Mouse (Mus musculus) CH12.LX (cell line): ENCODE measurements around the gene Nol3. TPM values are rescaled to one million over a fixed set of nuclear protein-coding genes. Genes with fewer than 3 reads are reported as not detected.

ENCODE experiments used
- DNase-seq: peaks from one replicate; pipeline ENCODE4 v3.0.0-alpha.2; 2013; ENCODE audit errors: extremely low read depth
- H3K27ac ChIP-seq: 2 replicates; pipeline ENCODE4 v1.5.1; 2012; ENCODE audit warnings: low read depth, mild to moderate bottlenecking, control low read depth, moderate library complexity; ENCODE audit not compliant: insufficient read depth
- H3K27me3 ChIP-seq: replicated peaks from 2 replicates; pipeline ENCODE3; 2012; ENCODE audit warnings: inconsistent platforms
- H3K36me3 ChIP-seq, 2 experiments: replicated peaks in 1 of 2; 2 replicates each; pipeline versions ENCODE3 to v1.6.1; 2012; ENCODE audit warnings: inconsistent platforms in 1 of 2, low read length in 1 of 2, mild to moderate bottlenecking in 1 of 2, mixed read lengths in 1 of 2, moderate library complexity in 1 of 2; ENCODE audit not compliant: control insufficient read depth in 1 of 2, insufficient read depth in 1 of 2
- H3K4me1 ChIP-seq, 2 experiments: 2 replicates each; pipeline ENCODE4 v1.6.1; 2012; ENCODE audit warnings: inconsistent platforms in 1 of 2, moderate library complexity in 1 of 2; ENCODE audit not compliant: insufficient read depth in 2 of 2, control insufficient read depth in 1 of 2
- H3K4me2 ChIP-seq: 2 replicates; pipeline ENCODE4 v1.6.1; 2012; ENCODE audit warnings: low read depth, mild to moderate bottlenecking, control low read depth; ENCODE audit not compliant: poor library complexity, insufficient read depth, severe bottlenecking
- H3K4me3 ChIP-seq, 3 experiments: fragments of 150-350 bp in 1 of 3; sonication (generic) in 1 of 3; replicated peaks in 1 of 3; 2 replicates each; pipeline versions ENCODE3 to v1.5.1; 2011 to 2012; ENCODE audit warnings: low read depth in 2 of 3, low read length in 2 of 3, mild to moderate bottlenecking in 2 of 3, moderate library complexity in 2 of 3, control low read depth in 1 of 3, improper control_type of control experiment in 1 of 3, inconsistent platforms in 1 of 3, mixed read lengths in 1 of 3; ENCODE audit not compliant: poor library complexity in 1 of 3
- H3K79me2 ChIP-seq: replicated peaks from 2 replicates; pipeline ENCODE4 v1.6.1; 2012; ENCODE audit warnings: mild to moderate bottlenecking, moderate library complexity; ENCODE audit not compliant: control insufficient read depth, poor library complexity, insufficient read depth, severe bottlenecking; ENCODE audit errors: extremely low read depth
- H3K9ac ChIP-seq: 2 replicates; pipeline ENCODE4 v1.6.1; 2012; ENCODE audit warnings: low read depth, mild to moderate bottlenecking, control low read depth, moderate library complexity; ENCODE audit not compliant: insufficient read depth
- H3K9me3 ChIP-seq: replicated peaks from 2 replicates; pipeline ENCODE3; 2012; ENCODE audit warnings: low read length, inconsistent platforms, mixed read lengths
- EP300 ChIP-seq: IDR thresholded peaks from 2 replicates; pipeline ENCODE4 v1.6.1; 2011; ENCODE audit warnings: low read length, improper control_type of control experiment
- ETS1 ChIP-seq: conservative IDR thresholded peaks from 2 replicates; pipeline ENCODE4 v1.6.1; 2012; ENCODE audit warnings: low read depth, mild to moderate bottlenecking, inconsistent platforms, low read length, improper control_type of control experiment, moderate library complexity
- GABPA ChIP-seq: IDR thresholded peaks from 2 replicates; pipeline ENCODE4 v1.6.1; 2012; ENCODE audit warnings: low read depth, low read length, improper control_type of control experiment, inconsistent platforms; ENCODE audit not compliant: insufficient replicate concordance
- JUN ChIP-seq: IDR thresholded peaks from 2 replicates; pipeline ENCODE4 v1.6.1; 2011; ENCODE audit warnings: low read depth, mild to moderate bottlenecking, low read length, improper control_type of control experiment, moderate library complexity; ENCODE audit not compliant: insufficient read depth
- JUND ChIP-seq: conservative IDR thresholded peaks from 2 replicates; pipeline ENCODE4 v1.6.1; 2011; ENCODE audit warnings: low read depth, low read length, improper control_type of control experiment
- MAFK ChIP-seq: IDR thresholded peaks from 2 replicates; pipeline ENCODE4 v1.6.1; 2011; ENCODE audit warnings: low read length, improper control_type of control experiment; ENCODE audit not compliant: insufficient replicate concordance
- MEF2A ChIP-seq: IDR thresholded peaks from 2 replicates; pipeline ENCODE4 v1.6.1; 2014; ENCODE audit warnings: low read depth, mild to moderate bottlenecking, inconsistent platforms, low read length, improper control_type of control experiment, borderline replicate concordance
- POLR2A ChIP-seq: IDR thresholded peaks from 2 replicates; pipeline ENCODE4 v1.6.1; 2011; ENCODE audit warnings: low read depth, mild to moderate bottlenecking, improper control_type of control experiment, low read length
- POLR2AphosphoS2 ChIP-seq: IDR thresholded peaks from 2 replicates; pipeline ENCODE4 v1.6.1; 2011; ENCODE audit warnings: low read depth, low read length, improper control_type of control experiment
- SIN3A ChIP-seq: IDR thresholded peaks from 2 replicates; pipeline ENCODE4 v1.6.1; 2012; ENCODE audit warnings: low read length, improper control_type of control experiment, inconsistent platforms
- SMC3 ChIP-seq: IDR thresholded peaks from 2 replicates; pipeline ENCODE4 v1.6.1; 2011; ENCODE audit warnings: low read depth, low read length, improper control_type of control experiment
- TBP ChIP-seq: conservative IDR thresholded peaks from 2 replicates; pipeline ENCODE4 v1.6.1; 2011; ENCODE audit warnings: low read depth, low read length, improper control_type of control experiment
- TCF12 ChIP-seq: IDR thresholded peaks from 2 replicates; pipeline ENCODE4 v1.6.1; 2014; ENCODE audit warnings: low read depth, mild to moderate bottlenecking, inconsistent platforms, low read length, improper control_type of control experiment
- USF1 ChIP-seq: IDR thresholded peaks from 2 replicates; pipeline ENCODE4 v1.6.1; 2014; ENCODE audit warnings: low read depth, mild to moderate bottlenecking, inconsistent platforms, low read length, improper control_type of control experiment
- ZC3H11A ChIP-seq: IDR thresholded peaks from 2 replicates; pipeline ENCODE4 v1.6.1; 2012; ENCODE audit warnings: low read depth, mild to moderate bottlenecking, inconsistent platforms, low read length, improper control_type of control experiment
- ZMIZ1 ChIP-seq: IDR thresholded peaks from 2 replicates; pipeline ENCODE4 v1.6.1; 2012; ENCODE audit warnings: low read depth, mild to moderate bottlenecking, inconsistent platforms, low read length, improper control_type of control experiment
- ZNF384 ChIP-seq: IDR thresholded peaks from 2 replicates; pipeline ENCODE4 v1.6.1; 2012; ENCODE audit warnings: low read depth, low read length, improper control_type of control experiment, inconsistent platforms
- dilution Hi-C: fragments of 300-500 bp; cut with MboI; formaldehyde crosslinking; loops from 2 replicates; pipeline ENCODE4 v1.14.3; 2020; ENCODE audit warnings: low sequenced_read_pairs; ENCODE audit not compliant: extremely low pct_unique_long_range_greater_than_20kb, extremely low pct_ligation_motif_present
- in situ Hi-C: fragments of 300-500 bp; cut with MboI; formaldehyde crosslinking; loops from 3 replicates; pipeline ENCODE4 v1.14.3; 2019; ENCODE audit warnings: low sequenced_read_pairs, low pct_ligation_motif_present, low pct_unique_long_range_greater_than_20kb, mixed read lengths
- polyA plus RNA-seq: library from polyadenylated mRNA; unstranded; fragments of >175 nt; gene quantifications from 2 replicates; pipeline ENCODE4 v1.2.1, GENCODE M21; 2012; ENCODE audit warnings: low read depth; ENCODE audit not compliant: insufficient read length
- total RNA-seq, 2 experiments: library from RNA; depleted of rRNA; stranded (reverse); fragments of 300-350 nt in 1 of 2; fragments of >200 nt in 1 of 2; gene quantifications; 2 replicates each; pipeline ENCODE4 v1.2.3; 2012 to 2014

Gene Nol3
- total and polyA plus RNA-seq, 3 experiments: 0.31 to 0.34 TPM; not detected in 1

- Histone ChIP-seq H3K4me1 (peaks cover 4 to 63% of the 10 kb centered on the region in 2 experiments), H3K4me2 (no peak overlapping the region), H3K79me2 (peaks cover 8% of the 10 kb centered on the region), H3K36me3 (peaks cover 88 to 97% of the 10 kb centered on the region in 2 experiments), H3K4me3 (peak overlapping the region in 1 of 3 experiments; percentile 18), H3K27ac (peak overlapping the region; percentile 61; the same call in 1 of the 2 replicates), H3K9ac (no peak overlapping the region), H3K9me3 (no peaks in the 10 kb centered on the region), H3K27me3 (no peaks in the 10 kb centered on the region)
- no peak for DNase-seq
- no peak for TF ChIP-seq ETS1
- TF ChIP-seq ZC3H11A: no peak
- TF ChIP-seq ZMIZ1: peak; percentile 89
- TF ChIP-seq POLR2AphosphoS2: 0 out of 2 replicates have a peak, but pooled peaks have one; percentile 44
- in situ Hi-C loops: no loop called here
- dilution Hi-C loops: no loop called here
Observed at GRCm38 (mm10) chr8:105304325-105305210, 28.6 kb downstream of the Nol3 start.

DNA sequence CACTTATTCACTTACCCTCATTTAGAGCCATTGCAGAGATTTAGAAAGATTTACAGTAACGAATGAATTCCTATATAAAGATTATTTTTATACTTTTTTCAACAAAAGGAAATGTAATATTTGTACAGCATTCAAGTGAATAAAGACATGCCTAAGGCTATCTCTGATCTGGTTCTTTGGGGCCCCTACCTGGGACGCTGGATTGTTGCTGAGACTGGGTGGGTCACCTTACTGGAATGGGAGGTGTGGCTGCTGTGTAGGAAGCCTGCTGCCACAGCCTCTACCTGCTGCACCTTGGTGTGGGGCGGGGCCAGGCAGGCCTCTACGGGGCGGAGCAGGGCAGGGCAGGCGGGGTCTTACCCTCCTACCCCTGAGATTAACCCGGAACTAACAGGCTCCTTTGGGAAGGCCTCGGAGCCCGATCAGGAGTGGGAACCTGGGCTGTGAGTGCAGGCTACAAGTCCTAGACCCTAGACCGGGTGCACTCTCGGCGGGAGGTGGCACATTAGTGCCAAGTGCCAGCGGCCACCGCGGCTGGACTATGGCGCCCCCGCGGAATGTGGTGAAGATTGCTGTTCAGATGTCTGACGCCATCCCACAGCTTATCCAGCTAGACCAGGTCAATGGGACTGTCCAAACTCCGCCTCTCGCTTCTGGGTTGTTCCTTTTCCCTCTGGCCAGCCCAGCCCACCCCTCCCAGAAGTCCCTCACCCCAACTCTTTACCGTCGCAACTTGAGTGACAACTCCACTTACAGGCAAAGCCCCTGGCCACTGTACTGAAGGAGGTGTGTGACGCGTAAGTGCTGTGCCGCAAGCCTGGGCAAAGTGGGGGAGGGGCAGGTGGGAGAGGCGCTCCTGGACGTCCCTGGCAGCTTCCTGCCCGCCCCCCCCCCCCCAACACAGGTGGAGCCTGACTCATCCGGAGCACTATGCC, 29.5 kb downstream of the Nol3 start, which contains the start of gene Elmo3:
TSS of gene Elmo3 (plus strand) at position 391 of the 935 bp plus-strand sequence.
- DNase-seq: no peak
- peak within 1 kb of the TSS in 1 of 3 experiments; percentile 18 for H3K4me3 ChIP-seq
- H3K9me3 ChIP-seq: no peaks in the 10 kb centered on the region
- H3K4me1 ChIP-seq: peaks cover 4 to 54% of the 10 kb centered on the region in 2 experiments
- no peaks in the 10 kb centered on the region for H3K27me3 ChIP-seq
- peaks cover 89 to 97% of the 10 kb centered on the region in 2 experiments for H3K36me3 ChIP-seq
- dilution Hi-C loops (no loop called here), in situ Hi-C loops (no loop called here)
- no peak within 1 kb of the TSS for H3K9ac ChIP-seq
- H3K4me2 ChIP-seq: no peak within 1 kb of the TSS
- no peak for TF ChIP-seq TCF12
- TF ChIP-seq JUN: no peak
- TF ChIP-seq EP300: no peak
- TF ChIP-seq POLR2A: peak; percentile 27; the same call in 1 of the 2 replicates
- peak within 1 kb of the TSS; percentile 61; the same call in 1 of the 2 replicates for H3K27ac ChIP-seq
- peaks cover 1% of the 10 kb centered on the region; the same call in 1 of the 2 replicates for H3K79me2 ChIP-seq

- no peak for DNase-seq
- Histone ChIP-seq H3K27me3 (no peaks in the 10 kb centered on the region), H3K79me2 (no peaks in the 10 kb centered on the region), H3K27ac (no peak overlapping the region), H3K4me3 (no peak overlapping the region), H3K4me2 (no peak overlapping the region), H3K9ac (no peak overlapping the region), H3K36me3 (peaks cover 87 to 95% of the 10 kb centered on the region in 2 experiments), H3K9me3 (peaks cover 1% of the 10 kb centered on the region), H3K4me1 (peaks cover 3 to 48% of the 10 kb centered on the region in 2 experiments)
- dilution Hi-C loops (no loop called here), in situ Hi-C loops (no loop called here)
- TF ChIP-seq ZC3H11A: no peak
- TF ChIP-seq SIN3A: no peak
- no peak for TF ChIP-seq MEF2A
- TF ChIP-seq MAFK: no peak
- TF ChIP-seq JUND: no peak
- TF ChIP-seq ZMIZ1: no peak
- no peak for TF ChIP-seq ZNF384
- no peak for TF ChIP-seq USF1
- no peak for TF ChIP-seq JUN
- no peak for TF ChIP-seq TBP
- TF ChIP-seq GABPA: no peak
- no peak for TF ChIP-seq POLR2AphosphoS2
- TF ChIP-seq SMC3: no peak
- no peak for TF ChIP-seq POLR2A
Observed at GRCm38 (mm10) chr8:105306146-105306691, 30.3 kb downstream of the Nol3 start.
